Mouse (Mus musculus): ENCODE measurements around the gene Ccl12. TPM values are rescaled to one million over a fixed set of nuclear protein-coding genes. Genes with fewer than 3 reads are reported as not detected.

Ccl12 gene
- polyA plus RNA-seq, 1 experiment from 2014 or later: 3.8 TPM

Other genes with a start within 250 kb of the Ccl12 start
- gene 5530401A14Rik, start 241.2 kb upstream of the Ccl12 start, polyA plus RNA-seq (2015; fragmentation: Nextera tagmentation; extraction: Ambion mirVana): not detected in 2 replicates
- 0.63 and 0.65 TPM in 2 replicates for gene Asic2, start 133.4 kb upstream of the Ccl12 start, polyA plus RNA-seq (2015; fragmentation: Nextera tagmentation; extraction: Ambion mirVana)
- gene Ccl2, start 66.3 kb upstream of the Ccl12 start, polyA plus RNA-seq (2015; fragmentation: Nextera tagmentation; extraction: Ambion mirVana): 5.8 and 7.6 TPM in 2 replicates
- gene Gm17268, start 63.3 kb upstream of the Ccl12 start, polyA plus RNA-seq (2015; fragmentation: Nextera tagmentation; extraction: Ambion mirVana): not detected in 2 replicates
- 2.0 and 2.4 TPM in 2 replicates for gene Ccl7, start 56.1 kb upstream of the Ccl12 start, polyA plus RNA-seq (2015; fragmentation: Nextera tagmentation; extraction: Ambion mirVana)
- 97.3 and 101 TPM in 2 replicates for gene Ccl11, start 44.0 kb upstream of the Ccl12 start, polyA plus RNA-seq (2015; fragmentation: Nextera tagmentation; extraction: Ambion mirVana)
- not detected in 2 replicates for gene Ccl8, start 13.3 kb downstream of the Ccl12 start, polyA plus RNA-seq (2015; fragmentation: Nextera tagmentation; extraction: Ambion mirVana)
- not detected in 2 replicates for gene Ccl1, start 203.8 kb downstream of the Ccl12 start, polyA plus RNA-seq (2015; fragmentation: Nextera tagmentation; extraction: Ambion mirVana)